Mouse (Mus musculus) olfactory bulb, adult 2 months (tissue): ENCODE measurements around the gene Abat. TPM values are rescaled to one million over a fixed set of nuclear protein-coding genes. Genes with fewer than 3 reads are reported as not detected.

ENCODE experiments used
- H3K27ac ChIP-seq: fragments of 200-500 bp; 2 replicates; pipeline ENCODE4 v1.5.1; 2012; ENCODE audit warnings: low read depth, low read length; ENCODE audit not compliant: insufficient read depth
- H3K4me1 ChIP-seq: fragments of 200-500 bp; 2 replicates; pipeline ENCODE4 v1.6.1; 2012; ENCODE audit warnings: low read length; ENCODE audit not compliant: control insufficient read depth, insufficient read depth
- H3K4me3 ChIP-seq: fragments of 200-500 bp; 2 replicates; pipeline ENCODE4 v1.5.1; 2012; ENCODE audit warnings: mild to moderate bottlenecking, low read depth, low read length, moderate library complexity; ENCODE audit not compliant: insufficient read depth
- CTCF ChIP-seq: fragments of 200-500 bp; IDR thresholded peaks from 2 replicates; pipeline ENCODE4 v1.5.1; 2012; ENCODE audit warnings: low read depth, mild to moderate bottlenecking, low read length, moderate library complexity; ENCODE audit not compliant: insufficient read depth
- POLR2A ChIP-seq: fragments of 200-500 bp; IDR thresholded peaks from 2 replicates; pipeline ENCODE4 v1.6.1; 2012; ENCODE audit warnings: mild to moderate bottlenecking, low read depth, low read length, moderate library complexity; ENCODE audit not compliant: insufficient read depth
- WGBS: fragments of 180-500 bp; shearing (Covaris S2); methylation state at CpG from one replicate; pipeline ENCODE4 v1.1.7; 2018; 5-methylcytosine and 5-hydroxymethylcytosine counted together
- polyA plus RNA-seq: library from polyadenylated mRNA; stranded (reverse); fragments of >200 nt; gene quantifications from 2 replicates; pipeline ENCODE4 v1.2.4, GENCODE M21; 2012; ENCODE audit warnings: low replicate concordance; ENCODE audit not compliant: missing spikeins, insufficient read depth, insufficient read length

Gene Abat
- polyA plus RNA-seq, 1 experiment: 131 TPM

DNA sequence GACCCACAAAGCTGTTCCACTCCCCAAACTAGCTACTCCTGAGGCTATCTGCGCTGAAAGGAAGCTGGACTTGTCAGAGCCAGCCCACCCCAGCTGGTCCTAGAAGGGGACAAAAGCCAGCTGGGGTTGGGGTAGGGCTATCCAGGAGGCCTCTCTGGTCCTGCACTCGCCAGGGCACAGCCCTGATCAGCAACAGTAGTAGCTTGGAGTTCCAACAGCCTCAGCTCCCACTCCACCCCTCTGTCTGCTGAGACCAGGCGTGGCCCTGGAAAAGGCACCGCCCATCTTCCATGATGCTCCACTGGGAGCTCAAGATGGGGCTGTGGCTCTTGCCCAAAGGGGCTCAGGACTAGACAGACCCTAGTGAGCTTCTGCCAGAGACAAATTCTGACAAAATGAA is 154.6 kb downstream of the Abat start:
- Histone ChIP-seq H3K4me1 (peaks cover 26% of the 10 kb centered on the region), H3K4me3 (no peak overlapping the region), H3K27ac (no peak overlapping the region)
- 79% methylated on average over 4 of the region's 4 CpGs for WGBS
- TF ChIP-seq CTCF (no peak), POLR2A (no peak)

DNA sequence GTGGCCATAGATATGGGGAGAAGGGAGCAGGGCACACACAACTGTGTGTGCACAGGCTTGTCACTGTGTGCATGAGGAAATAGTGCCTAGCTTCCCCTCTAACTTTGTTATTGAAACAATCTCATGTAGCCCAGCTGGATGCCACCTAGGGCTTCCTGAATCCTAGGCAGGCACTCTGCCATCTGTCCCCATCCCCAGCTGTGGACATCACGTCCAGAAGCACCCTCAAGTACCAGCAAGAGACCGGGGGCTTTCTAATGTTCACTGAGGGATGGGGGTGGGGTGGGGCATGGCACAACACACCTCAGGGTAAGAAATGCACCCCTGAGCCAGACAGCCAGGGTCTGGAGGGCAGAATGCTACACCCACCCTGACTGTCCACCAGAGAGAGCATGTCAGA is 155.2 kb downstream of the Abat start:
- peaks cover 26% of the 10 kb centered on the region for H3K4me1 ChIP-seq
- 78% methylated on average over 2 of the region's 2 CpGs for WGBS

DNA sequence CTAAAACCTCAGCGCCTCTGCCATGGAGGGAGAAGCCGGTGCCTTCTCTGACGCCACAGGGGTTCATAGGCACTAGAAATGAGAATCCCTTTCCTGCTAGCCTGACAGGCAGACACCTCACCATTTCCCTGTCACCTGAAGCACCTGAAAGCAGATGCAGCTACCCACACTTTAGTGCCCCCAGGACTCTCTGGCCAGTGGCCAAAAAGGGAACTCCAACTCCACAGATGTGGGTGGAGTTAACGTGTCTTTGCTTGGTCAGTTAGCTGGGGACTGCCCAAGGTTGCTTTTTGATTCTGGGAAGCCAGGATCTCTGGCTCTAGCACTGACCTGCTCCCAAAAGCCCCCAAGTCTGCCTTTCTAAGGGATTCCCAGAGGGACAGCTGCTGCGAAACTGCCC is 156.2 kb downstream of the Abat start:
- Histone ChIP-seq H3K4me1 (peaks cover 29% of the 10 kb centered on the region), H3K27ac (no peak overlapping the region), H3K4me3 (no peak overlapping the region)
- 73% methylated on average over 5 of the region's 5 CpGs for WGBS
- TF ChIP-seq CTCF (no peak), POLR2A (no peak)

More for the DNA sequence above, 155.2 kb downstream of the Abat start:
- TF ChIP-seq CTCF: no peak
- TF ChIP-seq POLR2A: no peak
- no peak overlapping the region for H3K27ac ChIP-seq
- H3K4me3 ChIP-seq: no peak overlapping the region

DNA sequence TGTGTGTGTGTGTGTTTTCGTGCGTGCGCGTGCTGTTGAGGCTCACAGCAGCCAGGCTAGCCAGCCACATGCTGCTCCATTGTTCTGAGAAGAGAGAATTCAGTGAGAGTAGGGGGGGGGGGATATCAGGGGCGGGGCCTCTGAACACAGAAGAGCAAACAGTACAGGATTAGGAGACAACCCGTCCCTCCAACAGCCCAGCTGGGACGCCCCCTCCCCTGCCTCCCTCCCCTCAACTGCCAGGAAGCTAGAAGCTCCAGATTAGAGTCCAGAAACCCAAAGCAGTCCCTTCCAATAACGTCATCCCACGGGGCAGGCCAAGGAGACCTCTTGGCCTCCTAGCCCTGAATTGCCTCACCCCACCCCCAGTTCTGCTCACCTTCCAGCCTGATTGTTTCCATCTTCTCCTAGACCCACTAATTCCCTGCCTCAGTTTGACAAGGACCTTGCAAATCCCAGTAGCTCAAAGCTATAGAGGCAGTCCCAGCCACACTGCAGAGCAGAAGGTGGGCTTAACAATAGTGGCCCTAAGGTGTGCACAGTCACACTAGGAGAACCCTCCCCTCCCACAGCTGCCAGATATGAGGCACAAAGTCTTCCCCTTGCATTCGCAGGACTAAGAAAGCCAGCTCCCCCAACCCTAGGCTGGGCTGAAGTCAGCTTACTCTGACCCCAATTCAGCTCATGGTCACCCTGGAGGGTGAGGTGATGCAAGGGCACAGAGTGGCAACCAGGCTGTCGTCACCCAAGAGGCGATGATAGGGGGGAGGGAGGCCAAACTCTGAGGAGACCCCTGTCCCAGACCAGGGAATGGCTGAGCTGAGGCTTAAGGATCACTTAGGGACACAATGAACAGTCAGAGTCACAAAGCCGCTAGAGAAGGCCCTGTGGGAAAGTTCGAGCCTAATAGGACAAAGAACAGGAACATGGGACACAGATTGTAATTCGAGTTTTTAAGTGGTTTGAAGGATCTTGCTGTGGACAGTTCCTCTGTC is 157.1 kb downstream of the Abat start:
- H3K4me3 ChIP-seq: no peak overlapping the region
- H3K27ac ChIP-seq: no peak overlapping the region
- TF ChIP-seq CTCF (no peak), POLR2A (no peak)
- WGBS: 19% methylated on average over 15 of the region's 15 CpGs
- peaks cover 29% of the 10 kb centered on the region for H3K4me1 ChIP-seq

Other genes with a start within 250 kb of the Abat start
- not detected in 2 replicates for gene Tmem114, start 88.3 kb upstream of the Abat start, polyA plus RNA-seq
- not detected in 2 replicates for gene Mettl22, start 42.6 kb upstream of the Abat start, polyA plus RNA-seq
- not detected in 2 replicates for gene Pmm2, start 124.2 kb downstream of the Abat start, polyA plus RNA-seq
- not detected in 2 replicates for gene Tmem186, start 124.3 kb downstream of the Abat start, polyA plus RNA-seq
- gene Carhsp1, start 158.7 kb downstream of the Abat start, polyA plus RNA-seq: not detected in 2 replicates
- not detected in 2 replicates for gene Gm5767, start 167.3 kb downstream of the Abat start, polyA plus RNA-seq